Mouse (Mus musculus): ENCODE measurements around the gene Gpr132. TPM values are rescaled to one million over a fixed set of nuclear protein-coding genes. Genes with fewer than 3 reads are reported as not detected.

Gpr132 gene
- total RNA-seq, 2 experiments from 2014 or later = not detected

DNA sequence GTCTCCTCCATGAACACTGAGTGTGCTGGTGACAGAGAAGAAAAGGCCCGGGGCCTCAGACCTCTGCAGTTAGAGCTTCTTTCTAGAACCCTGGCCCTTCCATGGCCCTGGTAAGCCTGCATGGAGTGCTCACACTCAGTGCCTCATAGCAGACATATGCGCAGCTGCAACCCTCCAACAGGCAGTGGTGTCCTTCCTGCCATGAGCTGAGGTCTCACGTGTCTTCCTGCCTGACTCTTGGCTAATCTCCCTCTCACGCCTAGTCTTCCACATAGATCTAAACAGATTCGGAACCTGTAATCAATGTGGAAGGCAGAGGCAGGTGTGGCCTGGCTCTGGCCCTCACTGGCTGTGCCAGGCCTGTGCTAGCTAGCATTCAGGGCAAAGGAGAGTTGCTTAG, 11.7 kb upstream of the Gpr132 start:
- intact Hi-C loops (cut with DNase I) = loop anchor here (5.0 kb wide), 2 partner anchors 48 to 63 kb away; partner anchors contain the start of genes Jag2 and Nudt14
- DNase-seq (ENCODE audit: low spot score in 2 of 2) = no peak

DNA sequence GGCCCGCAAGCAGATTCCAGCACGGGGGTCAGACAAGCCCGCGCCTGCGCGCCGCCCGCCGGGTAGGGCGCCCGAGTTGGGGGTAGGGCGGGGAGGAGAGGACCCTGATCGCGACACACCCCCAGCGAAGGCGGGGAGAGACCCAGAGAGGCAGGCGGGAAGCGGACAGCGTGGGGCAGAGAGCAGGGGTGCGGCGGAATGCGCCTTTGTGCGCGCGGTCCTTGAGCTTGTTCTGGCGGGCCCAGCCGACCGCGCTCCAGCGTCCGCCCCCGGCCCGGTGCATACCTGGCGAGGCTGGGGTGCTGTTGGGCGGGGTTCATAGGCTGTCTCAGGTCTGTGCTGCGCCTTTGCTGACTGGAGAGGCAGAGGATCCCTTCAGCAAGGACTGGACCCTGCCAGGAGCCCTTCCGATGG, 9.6 kb upstream of the Gpr132 start:
- intact Hi-C loops (cut with DNase I) = loop anchor here (5.0 kb wide), 2 partner anchors 50 to 65 kb away; partner anchors contain the start of genes Jag2 and Nudt14
- no peak for DNase-seq (ENCODE audit: low spot score in 2 of 2)

DNA sequence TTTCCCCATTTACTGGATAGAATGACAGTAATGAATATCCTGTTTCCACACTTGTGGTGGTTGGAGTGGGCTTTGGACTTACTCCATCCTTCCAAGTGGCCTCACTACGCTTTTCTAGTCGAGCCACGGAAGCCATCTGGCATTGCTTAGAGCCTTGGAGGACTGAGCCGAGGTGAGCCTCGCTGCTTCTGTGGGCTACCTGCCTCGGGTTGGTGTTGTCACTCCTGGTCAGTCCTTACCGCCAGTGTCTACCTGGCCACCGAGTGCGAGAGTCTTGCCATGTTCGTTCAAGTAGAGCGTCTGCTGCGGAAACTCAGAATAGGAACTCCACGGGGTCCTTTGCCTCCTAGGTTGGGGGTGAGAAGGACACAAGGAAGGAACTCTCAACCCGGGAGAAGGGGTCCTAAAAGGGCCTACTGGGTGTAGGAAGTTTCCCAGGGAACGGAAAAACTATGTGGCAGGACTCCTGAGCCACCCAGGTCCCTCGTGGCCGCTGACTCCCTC, 9.1 kb upstream of the Gpr132 start:
- intact Hi-C loops (cut with DNase I) = loop anchor here (5.0 kb wide), 2 partner anchors 50 to 65 kb away; partner anchors contain the start of genes Jag2 and Nudt14
- no peak for DNase-seq (ENCODE audit: low spot score in 2 of 2)

DNA sequence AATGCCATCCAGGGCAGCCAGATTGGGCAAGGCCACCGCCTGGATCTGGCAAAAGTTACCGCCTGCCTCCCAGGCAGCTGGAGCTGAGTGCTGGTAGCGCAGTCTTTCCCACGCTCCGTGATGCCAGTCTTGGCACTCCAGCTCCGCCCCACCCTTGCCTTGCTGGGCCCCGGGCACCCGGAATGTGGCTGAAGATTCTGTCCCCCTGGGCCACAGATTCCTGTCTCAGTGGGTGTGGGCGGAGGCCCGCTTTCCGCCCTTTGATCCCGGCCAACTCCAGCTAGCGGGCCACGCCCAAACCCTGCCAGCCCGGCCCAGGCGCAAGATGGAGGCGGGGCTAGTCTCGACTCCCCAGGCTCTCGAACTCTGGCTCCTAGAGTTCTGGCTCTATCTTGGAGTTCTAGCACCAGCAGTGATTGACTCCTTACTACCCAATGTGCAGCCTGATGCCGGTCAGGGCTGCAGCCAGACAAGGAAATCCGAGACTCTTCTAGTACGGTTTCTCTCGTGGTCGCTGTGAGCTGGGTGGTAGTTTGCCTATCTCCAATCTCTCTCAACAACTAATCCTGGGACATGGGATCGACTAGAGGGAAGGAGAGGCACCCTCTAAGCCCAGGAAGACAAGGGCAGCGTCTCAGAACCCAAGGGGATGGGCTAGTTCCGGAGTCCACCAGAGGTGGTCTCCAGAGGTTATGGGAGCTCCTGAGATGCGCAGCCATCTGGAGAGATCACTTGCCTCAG, 8.5 kb upstream of the Gpr132 start:
- intact Hi-C loops (cut with DNase I) = loop anchor here (5.0 kb wide), 2 partner anchors 51 to 66 kb away; partner anchors contain the start of genes Jag2 and Nudt14
- peak in 1 of 2 experiments; percentile 32 for DNase-seq (ENCODE audit: low spot score in 2 of 2)

GRCm38 (mm10) chr12:112875225-112876013, 7.4 kb upstream of the Gpr132 start:
- peak; percentile 72 to 83 for DNase-seq (ENCODE audit: low spot score in 2 of 2)
- intact Hi-C loops (cut with DNase I) = loop anchor here (5.0 kb wide), 2 partner anchors 52 to 67 kb away; partner anchors contain the start of genes Jag2 and Nudt14

DNA sequence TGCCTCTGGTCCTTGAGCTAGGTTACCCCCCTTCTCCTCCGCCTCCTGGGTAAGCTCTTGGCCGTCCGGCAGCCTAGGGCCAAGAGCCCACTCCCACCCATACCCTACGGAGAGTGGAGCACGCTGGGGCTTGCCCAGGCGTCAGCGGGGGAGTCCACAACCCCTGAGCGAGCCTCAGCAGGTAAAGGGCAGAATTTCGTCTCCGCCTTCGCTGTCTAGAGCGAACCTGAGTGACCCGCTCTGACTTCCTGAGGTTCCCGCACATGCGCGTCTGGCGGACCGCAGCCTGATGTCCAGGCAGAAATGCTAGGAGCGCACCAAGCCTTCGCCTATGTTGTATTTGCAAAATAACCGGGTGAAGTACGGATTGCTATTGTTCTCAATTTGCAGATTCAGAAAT, 6.2 kb upstream of the Gpr132 start:
- intact Hi-C loops (cut with DNase I) = no loop called here
- no peak for DNase-seq (ENCODE audit: low spot score in 2 of 2)

- peak; percentile 42 to 54 for DNase-seq (ENCODE audit: low spot score in 2 of 2)
- intact Hi-C loops (cut with DNase I) = no loop called here
These were observed 5.6 kb upstream of the Gpr132 start for GRCm38 (mm10) chr12:112873452-112874190.

DNA sequence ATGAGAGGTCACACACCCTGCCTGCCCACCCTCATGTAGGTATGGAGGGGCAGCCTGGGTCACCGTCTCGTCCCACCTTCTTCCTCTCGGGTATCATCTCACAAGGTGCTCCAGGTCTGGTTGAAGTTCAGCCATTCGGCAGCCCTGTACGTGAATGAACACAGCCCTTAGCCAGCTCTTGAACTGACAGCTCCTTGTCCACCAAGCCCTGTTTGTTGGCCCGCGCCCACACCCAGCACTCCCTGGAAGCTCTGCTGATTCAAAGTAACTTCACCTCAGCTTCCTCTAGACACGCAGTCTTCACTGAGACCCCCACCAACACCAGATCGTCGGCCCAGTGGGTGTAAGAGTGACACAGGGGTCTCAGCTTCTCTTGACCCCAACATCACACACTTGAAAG, 5.0 kb upstream of the Gpr132 start:
- DNase-seq (ENCODE audit: low spot score in 2 of 2) = no peak
- intact Hi-C loops (cut with DNase I) = no loop called here

GRCm38 (mm10) chr12:112871272-112871671, 3.2 kb upstream of the Gpr132 start:
- intact Hi-C loops (cut with DNase I) = no loop called here
- DNase-seq (ENCODE audit: low spot score in 2 of 2) = no peak

DNA sequence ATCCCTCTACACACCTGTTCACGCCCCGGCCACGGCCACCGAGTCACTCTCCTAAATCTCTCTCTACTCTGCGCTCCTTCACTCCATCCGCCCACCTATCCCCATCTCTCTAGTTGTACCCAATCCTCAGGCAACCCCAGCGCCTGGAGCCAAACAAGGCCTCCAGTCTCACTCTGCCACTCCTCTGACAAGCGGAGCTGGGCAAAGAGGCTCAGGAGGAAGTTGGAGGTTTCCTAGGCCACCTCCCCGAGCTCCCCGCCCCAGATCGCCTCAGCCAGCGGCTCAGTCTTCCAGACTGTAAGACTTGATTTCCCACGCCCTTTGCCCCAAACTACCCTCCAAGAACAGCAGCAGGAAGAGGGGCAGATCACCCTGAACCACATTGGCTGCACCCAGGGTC, 2.7 kb upstream of the Gpr132 start:
- DNase-seq (ENCODE audit: low spot score in 2 of 2) = no peak
- intact Hi-C loops (cut with DNase I) = no loop called here

- no peak for DNase-seq (ENCODE audit: low spot score in 2 of 2)
- intact Hi-C loops (cut with DNase I) = no loop called here
These were observed 1.8 kb upstream of the Gpr132 start for GRCm38 (mm10) chr12:112869783-112870204.

DNA sequence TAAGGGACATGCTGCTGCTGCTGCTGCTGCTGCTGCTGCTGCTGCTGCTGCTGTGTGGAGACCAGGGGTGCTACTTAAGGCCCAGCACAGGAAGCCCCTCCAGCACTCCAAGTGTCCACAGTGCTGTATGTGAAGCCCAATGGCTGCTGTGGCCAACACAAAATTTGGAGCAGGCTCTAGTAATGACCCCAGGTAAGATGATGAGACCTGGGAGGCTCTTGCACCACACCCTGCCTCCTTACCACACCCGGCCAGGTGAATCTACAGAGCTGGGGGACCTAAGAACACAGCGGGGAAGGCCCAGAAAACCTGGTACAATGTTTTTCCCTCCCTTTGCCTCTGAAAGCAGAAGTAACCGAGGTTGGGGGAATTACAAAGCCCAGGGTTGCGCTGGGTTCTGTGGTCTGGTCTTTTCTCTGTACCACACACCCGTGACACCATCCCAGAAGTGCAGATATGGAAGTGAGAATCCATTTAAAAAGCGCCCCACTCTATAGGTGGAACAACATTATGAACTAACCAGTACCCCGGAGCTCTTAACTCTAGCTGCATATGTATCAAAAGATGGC, 838 bp downstream of the Gpr132 start:
- DNase-seq (ENCODE audit: low spot score in 2 of 2) = no peak
- intact Hi-C loops (cut with DNase I) = no loop called here

DNA sequence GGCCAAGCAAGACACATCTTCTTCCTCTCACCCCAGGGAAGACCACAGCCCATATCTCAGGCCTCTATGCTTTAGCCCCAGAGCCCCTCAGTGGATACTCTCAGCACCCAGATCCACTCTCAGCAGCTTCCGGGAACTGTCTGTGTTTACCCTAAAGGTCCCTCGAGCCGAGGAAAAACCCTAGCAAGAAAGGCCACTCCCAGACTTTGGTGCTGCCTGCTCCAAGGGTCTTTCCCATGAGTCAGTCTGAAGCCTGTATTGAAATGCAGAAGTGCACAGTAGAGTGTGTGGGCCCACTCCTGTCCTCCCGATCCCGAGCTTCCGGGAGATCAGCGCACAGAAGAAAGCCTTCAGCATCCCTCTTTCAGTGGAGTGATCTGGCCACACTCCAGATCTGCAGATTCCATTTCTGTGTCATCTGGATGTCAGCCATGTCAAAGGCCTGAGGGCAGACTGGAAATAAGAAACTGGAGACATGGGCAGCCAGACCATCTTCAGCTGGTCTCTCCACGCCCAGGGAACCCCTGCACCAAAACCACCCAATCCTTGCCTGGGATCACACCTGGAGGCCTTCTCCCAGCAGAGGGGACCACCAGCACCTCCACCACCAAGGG, 1.5 kb downstream of the Gpr132 start:
- no peak for DNase-seq (ENCODE audit: low spot score in 2 of 2)
- intact Hi-C loops (cut with DNase I) = no loop called here

- intact Hi-C loops (cut with DNase I) = no loop called here
- no peak for DNase-seq (ENCODE audit: low spot score in 2 of 2)
These were observed 3.2 kb downstream of the Gpr132 start for GRCm38 (mm10) chr12:112864804-112865203.

DNA sequence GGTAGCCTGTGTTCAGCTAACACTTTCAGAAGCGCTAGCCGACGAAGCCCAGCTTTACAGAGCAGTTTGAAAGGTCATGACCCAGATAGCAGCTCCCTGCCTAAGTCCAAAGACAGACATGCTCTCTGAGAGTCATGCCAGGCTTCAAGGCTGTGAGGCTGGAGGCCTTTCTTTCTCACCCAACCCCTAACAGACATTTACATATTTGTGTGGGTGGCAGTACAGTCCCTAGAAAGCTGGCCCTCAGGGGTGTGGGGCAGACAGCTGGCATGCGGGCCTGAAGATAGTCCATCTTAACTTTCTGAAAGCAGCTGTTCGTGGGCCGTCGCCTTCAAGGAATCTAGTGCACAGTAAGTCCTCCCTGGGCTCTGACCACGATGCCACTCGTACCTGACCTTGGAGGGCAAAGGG, 6.1 kb downstream of the Gpr132 start:
- intact Hi-C loops (cut with DNase I) = no loop called here

GRCm38 (mm10) chr12:112860765-112861164, 7.3 kb downstream of the Gpr132 start:
- intact Hi-C loops (cut with DNase I) = no loop called here

More for the DNA sequence above, 6.1 kb downstream of the Gpr132 start:
- no peak for DNase-seq (ENCODE audit: low spot score in 2 of 2)

DNA sequence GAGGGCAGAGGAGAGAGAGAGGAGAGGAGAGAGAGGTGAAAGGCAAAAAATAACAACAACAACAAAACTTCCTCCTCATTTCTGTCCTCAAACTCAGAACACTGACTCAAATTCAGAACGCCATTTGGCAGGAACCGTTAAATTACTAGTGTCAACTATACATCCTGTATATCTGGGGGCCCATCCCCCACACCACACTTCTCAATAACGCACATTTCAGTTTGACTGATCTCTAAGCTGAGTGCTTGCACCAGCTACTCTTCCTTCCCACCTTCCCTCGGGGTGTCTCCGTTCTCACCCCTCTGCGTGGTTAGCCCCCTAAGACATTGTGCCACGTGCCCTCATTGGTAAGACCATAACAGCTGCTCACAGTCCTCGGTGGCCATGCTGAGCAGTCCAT, 8.1 kb downstream of the Gpr132 start:
- DNase-seq (ENCODE audit: low spot score in 2 of 2) = no peak
- intact Hi-C loops (cut with DNase I) = no loop called here

More at GRCm38 (mm10) chr12:112860765-112861164, 7.3 kb downstream of the Gpr132 start:
- DNase-seq (ENCODE audit: low spot score in 2 of 2) = no peak

DNA sequence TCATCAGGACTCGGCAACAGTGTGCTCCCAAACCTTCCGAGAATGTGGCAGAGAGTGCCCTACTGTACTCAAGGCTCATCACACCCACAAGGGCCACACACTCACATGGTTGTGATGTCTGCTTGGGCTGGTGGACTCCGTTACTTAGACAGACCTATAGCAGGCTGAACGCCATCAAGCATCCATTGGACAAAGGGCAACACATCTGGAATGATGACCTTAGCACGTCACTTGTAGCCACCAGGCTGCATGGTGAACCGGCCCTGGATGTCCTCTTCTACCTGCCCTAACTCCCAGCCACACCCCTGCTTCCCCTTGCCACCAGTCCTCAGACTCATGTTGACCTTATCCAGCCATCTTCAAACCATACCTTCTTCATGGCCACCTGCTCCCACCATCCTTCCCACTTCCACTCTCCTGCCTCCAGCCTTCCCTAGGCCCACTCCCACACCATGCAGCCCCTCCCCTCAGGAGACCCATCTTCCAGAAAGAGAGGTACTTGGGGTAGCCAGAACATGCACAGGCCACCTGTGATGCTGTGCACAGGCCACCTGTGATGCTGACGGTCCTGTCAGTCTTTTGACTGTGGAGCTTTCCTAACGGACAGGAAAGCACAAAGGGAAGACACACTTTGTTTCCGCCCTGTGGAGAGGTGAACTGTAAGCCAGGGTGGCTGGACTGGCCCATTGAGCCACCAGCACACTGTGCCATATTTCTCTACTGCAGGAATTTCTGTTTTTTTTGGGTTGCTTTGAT, 9.3 kb downstream of the Gpr132 start:
- no peak for DNase-seq (ENCODE audit: low spot score in 2 of 2)
- intact Hi-C loops (cut with DNase I) = no loop called here

Data from left cerebral cortex, postnatal 36 days (tissue).